ENCODE assay signal across 30 mouse cellular contexts in the genomic region with DNA sequence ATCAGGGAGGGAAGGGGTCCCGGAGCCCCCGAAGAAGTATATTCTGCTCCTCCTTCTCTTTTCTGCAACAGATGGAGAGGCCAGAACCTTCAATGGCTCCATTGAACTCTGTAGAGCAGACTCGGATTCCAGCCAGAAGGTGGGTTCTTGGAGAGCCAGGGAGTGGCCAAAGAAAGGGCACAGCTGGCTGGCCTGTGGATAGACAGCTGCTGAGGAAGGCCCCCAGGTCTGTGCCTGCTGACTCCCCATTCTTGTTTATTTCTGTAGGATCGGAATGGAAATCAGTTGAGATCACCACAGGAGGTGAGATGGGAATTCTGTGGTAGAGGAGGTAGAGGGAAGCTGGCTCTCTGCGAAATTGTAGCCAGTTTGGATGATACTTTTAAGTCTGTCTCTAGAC. TPM values are rescaled to one million over a fixed set of nuclear protein-coding genes. Genes with fewer than 3 reads are reported as not detected.
DNase-seq lines count a peak whose midpoint lies in the region; ATAC-seq lines count a peak whose summit lies in the region.
"Had no signal": no experiment of that assay in that cellular context is flagged by ENCODE, and none has a peak within 500 bp of the region (broad histone marks: within the 10 kb centered on the region; RNA-seq: fewer than 3 reads in every experiment).

No protein-coding gene starts in this region.

- H3K9ac ChIP-seq in limb, embryonic 11.5 days (ENCODE audit: low read length), result no peak overlapping the region
- H3K9ac ChIP-seq in forebrain, embryonic 11.5 days (ENCODE audit: low read length), result no peak overlapping the region
- H3K9ac ChIP-seq: forebrain, embryonic 12.5 days; forebrain, embryonic 15.5 days; hindbrain, embryonic 12.5 days; hindbrain, embryonic 15.5 days had no signal

- H3K4me3 ChIP-seq in limb, embryonic 11.5 days (ENCODE audit: low read depth, low read length), result no peak overlapping the region
- no peak overlapping the region for H3K4me3 ChIP-seq in limb, embryonic 10.5 days
- no peak overlapping the region for H3K4me3 ChIP-seq in forebrain, embryonic 11.5 days (ENCODE audit: low read depth, low read length)
- H3K4me3 ChIP-seq: forebrain, embryonic 12.5 days; forebrain, embryonic 15.5 days; hindbrain, embryonic 12.5 days; hindbrain, embryonic 15.5 days had no signal

- 0 out of 2 replicates have a peak overlapping the region, but pooled peaks have one; percentile 8 for H3K27ac ChIP-seq in limb, embryonic 11.5 days (replicated peaks; ENCODE audit: low read depth, low read length)
- no peak overlapping the region for H3K27ac ChIP-seq in limb, embryonic 10.5 days
- H3K27ac ChIP-seq in forebrain, embryonic 11.5 days (ENCODE audit: low read depth, low read length), result no peak overlapping the region
- H3K27ac ChIP-seq: forebrain, embryonic 12.5 days; forebrain, embryonic 15.5 days; hindbrain, embryonic 12.5 days; hindbrain, embryonic 15.5 days had no signal

- H3K4me1 ChIP-seq in limb, embryonic 11.5 days (ENCODE audit: control insufficient read depth, insufficient read depth, low read length), result no peaks in the 10 kb centered on the region
- H3K4me1 ChIP-seq in limb, embryonic 10.5 days, result no peaks in the 10 kb centered on the region
- no peaks in the 10 kb centered on the region for H3K4me1 ChIP-seq in forebrain, embryonic 11.5 days (replicated peaks; ENCODE audit: control insufficient read depth, insufficient read depth, low read length)
- H3K4me1 ChIP-seq: forebrain, embryonic 12.5 days; forebrain, embryonic 15.5 days; hindbrain, embryonic 12.5 days; hindbrain, embryonic 15.5 days had no signal

- no peaks in the 10 kb centered on the region for H3K9me3 ChIP-seq in limb, embryonic 11.5 days (ENCODE audit: control insufficient read depth, low read length)
- H3K9me3 ChIP-seq in limb, embryonic 10.5 days (replicated peaks), result no peaks in the 10 kb centered on the region
- H3K9me3 ChIP-seq in forebrain, embryonic 11.5 days (ENCODE audit: control insufficient read depth, low read length), result no peaks in the 10 kb centered on the region
- H3K9me3 ChIP-seq: forebrain, embryonic 12.5 days; forebrain, embryonic 15.5 days; hindbrain, embryonic 12.5 days; hindbrain, embryonic 15.5 days had no signal

- DNase-seq in limb, embryonic 11.5 days (ENCODE audit: low spot score), result no peak
- no peak for DNase-seq in limb, embryonic 10.5 days (ENCODE audit: low spot score)
- DNase-seq in ES-CJ7 (ENCODE audit: low read depth, low spot score) (peak; percentile 33), ZHBTc4 (ENCODE audit: low read depth, low spot score) (peak; percentile 62)
- no peak for DNase-seq in forebrain, embryonic 11.5 days (ENCODE audit: low spot score)
- no peak for DNase-seq in gastrocnemius, postnatal 25 days
- DNase-seq: adrenal gland, adult 2 months; adrenal gland, postnatal 14 days; cerebellum, adult 11-12 months; cerebellum, adult 8-10 months; cerebellum, postnatal 10 days; cerebellum, postnatal 36 days; gastrocnemius, postnatal 10 days had no signal

- no peaks in the 10 kb centered on the region for H3K27me3 ChIP-seq in limb, embryonic 11.5 days (ENCODE audit: control insufficient read depth, insufficient read depth, low read length)
- H3K27me3 ChIP-seq in limb, embryonic 10.5 days (ENCODE audit: low read depth, poor library complexity, severe bottlenecking), result no peaks in the 10 kb centered on the region
- no peaks in the 10 kb centered on the region for H3K27me3 ChIP-seq in forebrain, embryonic 11.5 days (ENCODE audit: control insufficient read depth, insufficient read depth, low read length)
- H3K27me3 ChIP-seq: forebrain, embryonic 12.5 days; forebrain, embryonic 15.5 days; hindbrain, embryonic 12.5 days; hindbrain, embryonic 15.5 days had no signal

- ATAC-seq in limb, embryonic 11.5 days (ENCODE audit: insufficient number of reproducible peaks, low FRiP score, low TSS enrichment, low read depth), result no peak
- ATAC-seq in forebrain, embryonic 11.5 days (replicated peaks; ENCODE audit: low FRiP score), result no peak
- ATAC-seq: CD4-positive, CD25-positive, alpha-beta regulatory T cell, adult 4 months; forebrain, embryonic 15.5 days; intestine, postnatal 0 days had no signal

- H3K36me3 ChIP-seq in limb, embryonic 11.5 days (ENCODE audit: control insufficient read depth, insufficient read depth, low read length), result peaks cover 45% of the 10 kb centered on the region
- peaks cover 99% of the 10 kb centered on the region for H3K36me3 ChIP-seq in limb, embryonic 10.5 days
- peaks cover 31% of the 10 kb centered on the region for H3K36me3 ChIP-seq in forebrain, embryonic 11.5 days (ENCODE audit: control insufficient read depth, insufficient read depth, low read length)

- H3K4me2 ChIP-seq in limb, embryonic 11.5 days (ENCODE audit: low read depth, severe bottlenecking), result no peak overlapping the region
- no peak overlapping the region for H3K4me2 ChIP-seq in forebrain, embryonic 11.5 days (ENCODE audit: low read depth, low read length, severe bottlenecking)
- H3K4me2 ChIP-seq: forebrain, embryonic 12.5 days; forebrain, embryonic 15.5 days; heart, embryonic 11.5 days; hindbrain, embryonic 12.5 days; hindbrain, embryonic 15.5 days had no signal

- WGBS in limb, embryonic 11.5 days, result 87% methylated on average over 5 of the region's 5 CpGs
- 89% methylated on average over 5 of the region's 5 CpGs for WGBS in limb, embryonic 10.5 days
- WGBS in forebrain, embryonic 11.5 days, result 91% methylated on average over 5 of the region's 5 CpGs

RNA-seq across cellular contexts. Expression of a gene that starts 9.9 kb away (rescaled TPM):
- polyA plus RNA-seq in limb, embryonic 11.5 days (2014; fragmentation: Nextera tagmentation; extraction: Ambion mirVana), result not detected in 2 replicates
- polyA plus RNA-seq in limb, embryonic 10.5 days (2016; fragmentation: Nextera tagmentation; extraction: Ambion mirVana), result not detected in 2 replicates
- not detected in 2 replicates for polyA plus RNA-seq in forebrain, embryonic 11.5 days (2014; fragmentation: Nextera tagmentation; extraction: Ambion mirVana)
- total RNA-seq in gastrocnemius, postnatal 25 days (2021), result not detected
- total RNA-seq: adrenal gland, adult 2 months; adrenal gland, postnatal 14 days; gastrocnemius, adult 18-20 months; gastrocnemius, postnatal 10 days; gastrocnemius, postnatal 4 days; heart, postnatal 25 days; hematopoietic stem cell, adult 5-6 weeks had no signal
- polyA plus RNA-seq: adrenal gland, adult 2 months; brain, embryonic 14.5 days; cortical plate, adult 2 months; embryonic facial prominence, embryonic 11.5 days; forebrain, embryonic 12.5 days; forebrain, embryonic 15.5 days; heart, embryonic 11.5 days; heart, embryonic 14.5 days; heart, postnatal 0 days; hindbrain, embryonic 12.5 days; hindbrain, embryonic 15.5 days; intestine, embryonic 14.5 days; intestine, postnatal 0 days had no signal

RNA-seq across cellular contexts. Expression of a gene that starts 37.3 kb away (rescaled TPM):
- 132 and 134 TPM in 2 replicates for polyA plus RNA-seq in limb, embryonic 11.5 days (2014; fragmentation: Nextera tagmentation; extraction: Ambion mirVana)
- 103 and 119 TPM in 2 replicates for polyA plus RNA-seq in limb, embryonic 10.5 days (2016; fragmentation: Nextera tagmentation; extraction: Ambion mirVana)
- 118 and 123 TPM in 2 replicates for polyA plus RNA-seq in forebrain, embryonic 11.5 days (2014; fragmentation: Nextera tagmentation; extraction: Ambion mirVana)
- 10 to 100 TPM; 28.1 to 33.0 TPM for total RNA-seq in gastrocnemius, postnatal 25 days (2021)

RNA-seq across cellular contexts. Expression of a gene that starts 42.5 kb away (rescaled TPM):
- polyA plus RNA-seq in limb, embryonic 11.5 days (2014; fragmentation: Nextera tagmentation; extraction: Ambion mirVana), result 110 and 122 TPM in 2 replicates
- 103 and 111 TPM in 2 replicates for polyA plus RNA-seq in limb, embryonic 10.5 days (2016; fragmentation: Nextera tagmentation; extraction: Ambion mirVana)
- polyA plus RNA-seq in forebrain, embryonic 11.5 days (2014; fragmentation: Nextera tagmentation; extraction: Ambion mirVana), result 111 and 116 TPM in 2 replicates
- total RNA-seq in gastrocnemius, postnatal 25 days (2021), result 10 to 100 TPM; 22.6 to 23.0 TPM

Comparison
In these comparisons a context has a peak if more than half of its experiments do, and no peak if none do; other contexts are left out.
1. DNase-seq: peak in ES-CJ7 (single experiment) and ZHBTc4 (single experiment); none in limb, embryonic 11.5 days (single experiment), limb, embryonic 10.5 days (single experiment), forebrain, embryonic 11.5 days (single experiment) and gastrocnemius, postnatal 25 days (single experiment).